Mouse (Mus musculus): ENCODE measurements around the gene Stum.
"Not testable (repeated sequence)": the region's sequence is repeated elsewhere in the genome, so short reads cannot be mapped to it uniquely, and the experiment has no call there.

Stum gene
- long read RNA-seq, experiment 1, result 0 reads
- long read RNA-seq, experiment 2, result 0 reads

GRCm38 (mm10) chr1:180483399-180484291 is at the start of gene Stum:
Gene Stum, minus strand, starts transcription at chr1:180483504.
- intact Hi-C loops (cut with DNase I), result loop anchor here (1.0 kb wide), 1 partner anchor 49 kb away; no protein-coding TSS in a partner anchor

DNA sequence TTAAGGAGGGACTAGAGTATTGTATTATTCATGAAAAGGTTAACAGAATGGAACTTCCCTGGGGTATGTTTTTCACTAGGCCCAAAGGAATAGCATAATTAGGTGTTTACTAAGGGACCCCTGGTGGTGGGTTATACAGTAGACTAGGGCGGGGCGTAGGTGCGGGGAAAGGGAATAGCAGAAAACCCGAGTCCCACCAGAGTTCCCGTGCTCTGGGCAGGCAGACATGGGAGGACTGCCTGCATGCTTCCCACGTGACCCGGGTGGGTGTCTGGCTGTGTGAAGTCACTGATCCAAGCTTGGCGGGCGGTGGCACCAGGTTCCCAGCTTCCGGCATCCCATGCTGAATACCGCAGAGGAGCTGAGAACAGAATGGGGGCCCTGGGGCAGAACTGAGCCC is 49.4 kb upstream of the Stum start:
- intact Hi-C loops (cut with DNase I), result no loop called here

- intact Hi-C loops (cut with DNase I), result no loop called here
Measured at GRCm38 (mm10) chr1:180530457-180531263, 47.4 kb upstream of the Stum start.

DNA sequence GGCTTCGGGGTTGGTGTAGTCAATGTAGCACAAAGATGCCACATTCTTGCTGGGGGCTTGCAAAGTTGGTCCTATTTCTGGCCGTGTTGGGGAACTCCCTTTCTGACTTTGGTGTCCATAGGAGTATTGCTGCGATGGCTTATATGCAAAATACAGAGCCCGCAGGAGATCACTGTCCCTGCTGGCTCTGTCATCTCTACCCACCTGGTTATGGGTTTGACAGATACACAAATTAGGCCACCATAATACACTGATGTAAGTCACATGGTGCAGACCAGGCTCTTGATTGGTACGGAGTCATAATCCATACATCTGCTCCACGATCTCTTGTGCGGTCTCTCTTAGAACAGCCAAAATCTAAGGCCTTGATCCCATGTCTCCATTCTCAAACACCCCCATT is 46.5 kb upstream of the Stum start:
- intact Hi-C loops (cut with DNase I), result no loop called here

GRCm38 (mm10) chr1:180525301-180525700 is 42.0 kb upstream of the Stum start:
- intact Hi-C loops (cut with DNase I), result no loop called here

- intact Hi-C loops (cut with DNase I), result no loop called here
Measured at GRCm38 (mm10) chr1:180523320-180523719, 40.0 kb upstream of the Stum start.

- intact Hi-C loops (cut with DNase I), result no loop called here
Measured at GRCm38 (mm10) chr1:180520190-180520589, 36.9 kb upstream of the Stum start.

- intact Hi-C loops (cut with DNase I), result no loop called here
Measured at GRCm38 (mm10) chr1:180519520-180519919, 36.2 kb upstream of the Stum start.

DNA sequence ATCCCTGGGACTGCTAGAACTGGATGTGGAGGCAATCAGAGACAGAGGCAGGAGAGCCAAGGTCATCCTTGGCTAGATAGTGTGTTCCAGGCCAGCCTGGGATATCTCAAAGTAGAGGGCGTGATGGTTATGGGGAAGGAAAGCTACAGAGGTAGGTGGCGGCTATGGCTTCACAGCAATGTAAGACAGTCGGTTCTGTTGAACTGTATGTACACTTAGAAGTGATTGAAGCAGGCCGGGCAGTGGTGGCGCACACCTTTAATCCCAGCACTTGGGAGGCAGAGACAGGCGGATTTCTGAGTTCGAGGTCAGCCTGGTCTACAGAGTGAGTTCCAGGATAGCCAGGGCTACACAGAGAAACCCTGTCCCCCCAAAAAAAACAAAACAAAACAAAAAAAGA is 35.6 kb upstream of the Stum start:
- intact Hi-C loops (cut with DNase I), result not testable (repeated sequence)

DNA sequence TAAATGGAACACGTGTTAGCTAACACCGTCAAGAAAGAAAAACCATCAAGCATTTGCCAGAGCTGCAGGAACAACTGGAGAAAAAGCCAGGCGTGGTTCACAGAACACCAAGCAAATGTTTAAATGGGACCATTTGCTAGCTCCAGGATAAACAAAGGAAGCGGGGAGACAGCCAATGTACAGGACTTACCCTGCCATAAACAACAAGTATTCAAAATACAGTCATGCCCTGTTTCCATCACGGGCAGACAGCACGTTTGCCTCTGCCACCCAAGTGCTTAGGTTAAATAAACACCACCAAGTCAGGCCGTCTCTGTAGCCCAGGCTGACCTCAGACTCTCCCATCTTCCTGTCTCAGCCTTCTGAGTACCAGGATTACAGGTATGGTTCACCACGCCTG is 35.1 kb upstream of the Stum start:
- intact Hi-C loops (cut with DNase I), result no loop called here

DNA sequence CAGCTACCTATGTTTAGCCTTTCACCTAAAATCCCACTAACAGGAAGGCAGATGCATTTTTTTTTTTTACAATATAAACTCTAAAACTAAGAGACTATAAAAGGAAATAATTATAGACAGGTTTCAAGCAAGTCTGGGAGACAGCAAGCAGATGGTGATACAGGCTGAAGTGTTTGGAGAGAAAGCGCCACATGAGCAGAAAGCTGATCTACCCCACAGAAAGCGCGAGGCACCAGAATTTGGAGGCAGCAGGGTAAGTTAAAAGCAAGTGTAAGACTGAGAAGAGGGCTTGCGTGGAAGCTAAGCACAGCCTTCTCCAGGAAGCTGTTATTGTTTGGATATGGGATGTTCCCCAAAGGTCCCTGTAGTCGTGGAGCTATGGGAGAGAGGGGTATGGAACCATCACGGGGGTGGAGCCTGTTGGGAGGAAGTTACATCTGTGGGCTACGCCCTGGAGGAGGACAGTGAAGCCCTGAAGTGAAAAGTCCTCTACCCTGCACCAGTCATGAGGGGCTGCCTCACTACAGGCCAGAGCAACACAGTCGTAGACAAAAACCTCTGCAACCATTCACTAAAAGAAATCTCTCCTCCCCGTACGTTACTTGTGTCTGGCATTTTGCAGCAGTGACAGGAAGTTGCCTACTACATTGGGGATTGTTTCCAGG is 34.2 kb upstream of the Stum start:
- intact Hi-C loops (cut with DNase I), result no loop called here

DNA sequence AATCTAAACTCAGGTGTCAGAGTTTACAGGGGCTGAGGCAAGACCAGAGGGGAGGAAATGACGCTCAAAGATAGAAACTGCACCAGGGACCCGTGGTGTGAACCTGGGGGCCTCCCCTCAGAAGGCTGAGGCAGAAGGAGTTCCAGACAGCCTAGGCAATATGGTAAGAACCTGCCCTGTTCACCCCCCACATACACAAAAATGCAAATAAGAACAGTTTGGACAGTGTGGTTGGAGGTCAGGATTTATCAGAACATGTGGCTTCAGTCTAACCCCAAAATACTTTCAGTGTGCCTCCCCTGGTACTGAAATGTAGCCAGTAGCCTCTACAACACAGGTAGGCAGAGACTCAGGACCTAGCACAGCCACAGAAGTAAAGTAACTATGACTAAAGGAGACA is 30.8 kb upstream of the Stum start:
- intact Hi-C loops (cut with DNase I), result no loop called here

- intact Hi-C loops (cut with DNase I), result no loop called here
Measured at GRCm38 (mm10) chr1:180510879-180511278, 27.6 kb upstream of the Stum start.

- intact Hi-C loops (cut with DNase I), result no loop called here
Measured at GRCm38 (mm10) chr1:180510442-180510841, 27.1 kb upstream of the Stum start.

GRCm38 (mm10) chr1:180508662-180509061 is 25.4 kb upstream of the Stum start:
- intact Hi-C loops (cut with DNase I), result no loop called here

DNA sequence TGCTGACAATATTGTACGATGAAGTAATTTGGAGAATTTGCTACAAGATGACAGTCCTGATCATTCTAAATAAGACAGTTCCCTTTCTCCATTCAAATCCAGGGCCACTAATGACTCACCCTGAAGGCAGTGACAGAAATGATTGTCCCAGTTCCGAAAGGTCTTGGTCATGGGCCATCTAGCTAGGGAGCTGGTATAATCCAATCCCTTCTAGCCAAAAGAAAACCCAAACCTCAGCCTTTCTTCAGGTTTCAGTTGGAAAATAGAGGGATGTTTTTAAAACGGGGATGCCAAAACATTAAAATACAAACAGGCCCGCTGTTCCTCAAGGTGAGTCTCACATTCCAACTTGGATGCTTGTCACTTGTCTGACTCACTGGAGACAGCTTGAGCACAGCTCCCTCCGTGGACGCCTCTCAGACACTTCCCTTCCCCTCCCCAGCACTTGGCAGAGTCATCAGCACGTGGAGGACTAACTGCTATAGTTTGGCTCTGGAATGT is 24.0 kb upstream of the Stum start:
- intact Hi-C loops (cut with DNase I), result no loop called here

GRCm38 (mm10) chr1:180506341-180506740 is 23.0 kb upstream of the Stum start:
- intact Hi-C loops (cut with DNase I), result no loop called here

DNA sequence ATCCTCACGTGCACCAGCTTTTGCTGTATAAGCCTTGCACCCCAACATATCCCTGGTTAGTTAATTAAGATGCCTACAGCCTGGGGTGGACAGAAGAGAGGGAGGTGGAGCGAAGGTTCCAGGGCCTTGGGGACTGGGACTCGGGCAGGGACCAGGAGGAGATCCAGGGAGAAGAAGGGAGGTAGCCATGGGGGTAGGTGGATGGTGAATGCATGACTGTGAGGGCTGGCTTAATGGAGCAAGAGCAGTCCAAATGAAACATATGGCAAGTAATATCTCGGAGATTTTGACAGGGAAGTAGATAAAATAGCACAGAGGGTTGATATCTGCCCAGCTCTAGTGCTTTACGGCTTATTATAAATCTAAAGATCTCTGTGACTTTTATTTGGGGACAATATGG is 21.6 kb upstream of the Stum start:
- intact Hi-C loops (cut with DNase I), result no loop called here

- intact Hi-C loops (cut with DNase I), result no loop called here
Measured at GRCm38 (mm10) chr1:180503484-180503883, 20.2 kb upstream of the Stum start.

- intact Hi-C loops (cut with DNase I), result no loop called here
Measured at GRCm38 (mm10) chr1:180502566-180502965, 19.3 kb upstream of the Stum start.

DNA sequence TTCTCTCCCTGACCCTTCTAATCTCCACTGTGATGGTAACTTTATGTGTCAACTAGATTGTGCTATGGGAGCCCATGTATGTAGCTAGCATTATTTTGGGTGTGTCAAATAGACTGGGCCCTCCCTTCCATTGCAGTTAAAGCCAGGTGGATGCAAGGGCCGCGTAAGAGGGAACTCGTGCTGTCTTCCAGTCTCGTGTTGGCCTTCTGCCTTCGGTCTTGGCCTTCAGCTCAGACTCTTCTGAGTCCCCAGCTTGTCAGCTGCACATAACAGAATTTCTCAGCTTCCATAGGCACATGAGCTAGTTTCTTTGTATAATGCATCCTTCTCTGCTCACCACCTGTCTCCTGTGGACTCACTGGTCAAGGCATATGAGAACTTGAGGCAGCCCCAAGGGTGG is 17.3 kb upstream of the Stum start:
- intact Hi-C loops (cut with DNase I), result no loop called here

DNA sequence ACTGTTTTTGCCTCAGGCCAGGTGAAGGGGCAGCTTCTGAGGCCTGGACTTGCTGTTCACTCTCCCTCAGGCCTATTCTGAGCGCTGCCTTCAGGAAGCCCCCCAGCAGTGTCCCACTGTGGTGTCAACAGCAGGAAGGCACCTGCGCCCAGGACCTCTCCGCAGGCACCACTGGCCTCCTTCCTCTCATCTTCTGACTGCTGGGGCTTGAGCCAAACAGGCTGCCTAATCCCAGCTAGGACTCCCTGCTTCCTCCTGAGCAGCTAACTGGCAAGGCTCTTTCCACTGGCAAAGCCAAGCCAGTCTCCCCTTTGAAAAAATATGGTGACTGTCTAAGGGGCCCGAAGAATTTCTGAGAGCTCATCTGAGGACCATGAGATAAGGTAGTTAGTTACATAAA is 16.9 kb upstream of the Stum start:
- intact Hi-C loops (cut with DNase I), result no loop called here
